Mouse (Mus musculus) cerebellum, adult 18-20 months (tissue): ENCODE data around the gene 4930407I10Rik.

Experiments used
- DNase-seq, 2 experiments: peaks; one replicate each; pipeline ENCODE4 v3.0.0; 2021

Gene 4930407I10Rik

GRCm38 (mm10) chr15:82058719-82059201, at the start of gene 4930407I10Rik:
Gene 4930407I10Rik (plus strand): TSS chr15:82059151.
- no peak for DNase-seq

GRCm38 (mm10) chr15:82011947-82012346, 47.0 kb upstream of the 4930407I10Rik start:
- DNase-seq: no peak

GRCm38 (mm10) chr15:82014745-82015391, 44.1 kb upstream of the 4930407I10Rik start:
- DNase-seq: no peak

GRCm38 (mm10) chr15:82015392-82016100, 43.4 kb upstream of the 4930407I10Rik start:
- peak; percentile 54 to 56 for DNase-seq

- peak; percentile 100 for DNase-seq
These were observed 42.7 kb upstream of the 4930407I10Rik start for GRCm38 (mm10) chr15:82016101-82016808.

GRCm38 (mm10) chr15:82016830-82017229, 42.1 kb upstream of the 4930407I10Rik start:
- no peak for DNase-seq

GRCm38 (mm10) chr15:82017461-82017860, 41.5 kb upstream of the 4930407I10Rik start:
- DNase-seq: no peak

GRCm38 (mm10) chr15:82019288-82019687, 39.7 kb upstream of the 4930407I10Rik start:
- DNase-seq: no peak

GRCm38 (mm10) chr15:82022535-82023088, 36.3 kb upstream of the 4930407I10Rik start:
- DNase-seq: no peak

- DNase-seq: no peak
These were observed 34.9 kb upstream of the 4930407I10Rik start for GRCm38 (mm10) chr15:82023965-82024635.

- no peak for DNase-seq
These were observed 31.7 kb upstream of the 4930407I10Rik start for GRCm38 (mm10) chr15:82027276-82027675.

GRCm38 (mm10) chr15:82027726-82028125, 31.2 kb upstream of the 4930407I10Rik start:
- DNase-seq: no peak

- DNase-seq: no peak
These were observed 26.6 kb upstream of the 4930407I10Rik start for GRCm38 (mm10) chr15:82032386-82032785.

- DNase-seq: no peak
These were observed 25.2 kb upstream of the 4930407I10Rik start, which contains the start of gene Desi1 for GRCm38 (mm10) chr15:82033762-82034161. Gene Desi1 (minus strand): TSS chr15:82033862.

- peak in 1 of 2 experiments; percentile 34 for DNase-seq
These were observed 22.9 kb upstream of the 4930407I10Rik start for GRCm38 (mm10) chr15:82035904-82036689.

- DNase-seq: peak; percentile 39 to 49
These were observed 18.3 kb upstream of the 4930407I10Rik start for GRCm38 (mm10) chr15:82040650-82041049.

GRCm38 (mm10) chr15:82044166-82044784, 14.7 kb upstream of the 4930407I10Rik start:
- DNase-seq: peak in 1 of 2 experiments; percentile 40

- peak; percentile 26 to 38 for DNase-seq
These were observed 12.6 kb upstream of the 4930407I10Rik start for GRCm38 (mm10) chr15:82046246-82046891.

GRCm38 (mm10) chr15:82047080-82047883, 11.7 kb upstream of the 4930407I10Rik start, which contains the start of gene Snu13:
Gene Snu13 (minus strand): TSS chr15:82047598.
- DNase-seq: peak; percentile 93 to 95

GRCm38 (mm10) chr15:82052544-82052943, 6.4 kb upstream of the 4930407I10Rik start:
- no peak for DNase-seq
